Mouse (Mus musculus) 3T3-L1 (cell line): ENCODE measurements around the gene Rbak.
"Not testable (repeated sequence)": the region's sequence is repeated elsewhere in the genome, so short reads cannot be mapped to it uniquely, and the experiment has no call there.

Source experiments
- DNase-seq: peaks from one replicate; pipeline ENCODE4 v3.0.0-alpha.2; 2015; ENCODE audit warnings: low read depth, low spot score

The Rbak gene

GRCm38 (mm10) chr5:143134216-143135010 lies 46.2 kb downstream of the Rbak start:
- not testable (repeated sequence) for DNase-seq

DNA sequence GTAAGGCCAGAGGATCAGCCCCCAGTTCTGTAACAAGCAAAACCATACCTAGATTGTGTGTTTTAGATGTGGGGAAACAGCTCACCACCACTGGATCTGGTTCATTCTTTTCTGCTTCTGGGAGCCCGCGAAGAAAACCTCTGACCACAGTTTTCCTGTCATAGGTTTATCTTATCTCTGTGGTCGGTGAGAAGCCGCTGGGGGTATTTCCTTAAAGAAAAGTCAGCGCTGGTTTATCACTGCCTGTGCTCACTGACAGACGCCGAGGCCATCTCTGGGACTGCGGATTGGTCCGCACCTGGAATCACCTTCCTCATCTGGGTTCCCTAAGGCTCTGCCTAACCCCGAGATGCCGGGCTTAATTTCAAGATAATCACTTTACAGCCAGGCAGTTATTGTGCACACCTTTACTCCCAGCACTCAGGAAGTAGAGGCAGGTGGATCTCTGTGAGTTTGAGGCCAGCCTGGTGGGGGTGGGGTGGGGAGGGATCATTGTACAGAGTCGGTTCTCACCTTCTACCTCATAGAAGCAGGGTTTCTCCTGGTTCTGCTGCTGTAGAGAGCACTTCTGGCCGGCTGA lies 47.5 kb downstream of the Rbak start:
- no peak for DNase-seq

GRCm38 (mm10) chr5:143130342-143130741 lies 50.2 kb downstream of the Rbak start:
- peak; percentile 32 for DNase-seq

GRCm38 (mm10) chr5:143129101-143129500 lies 51.5 kb downstream of the Rbak start:
- DNase-seq, result no peak

DNA sequence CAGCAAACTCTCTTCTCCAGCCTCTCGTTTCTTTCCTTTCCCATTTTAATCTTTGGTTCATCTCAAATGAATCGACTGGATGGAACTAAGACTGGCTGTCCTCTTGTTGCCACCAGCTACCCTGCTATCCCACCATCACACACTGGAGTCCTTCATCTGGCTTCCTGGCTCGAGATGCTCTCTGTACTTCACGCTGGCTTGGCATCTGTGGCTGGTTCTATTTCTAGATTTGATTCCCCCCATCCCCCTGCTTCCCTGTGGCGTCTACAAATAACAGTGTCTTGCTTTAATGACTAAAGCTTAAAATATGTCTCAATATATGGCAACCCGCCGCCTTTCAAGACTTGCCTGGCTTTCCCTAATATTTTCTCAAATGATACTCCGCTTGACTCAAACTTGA lies 52.7 kb downstream of the Rbak start:
- DNase-seq, result no peak

GRCm38 (mm10) chr5:143126908-143127307 lies 53.7 kb downstream of the Rbak start:
- no peak for DNase-seq

DNA sequence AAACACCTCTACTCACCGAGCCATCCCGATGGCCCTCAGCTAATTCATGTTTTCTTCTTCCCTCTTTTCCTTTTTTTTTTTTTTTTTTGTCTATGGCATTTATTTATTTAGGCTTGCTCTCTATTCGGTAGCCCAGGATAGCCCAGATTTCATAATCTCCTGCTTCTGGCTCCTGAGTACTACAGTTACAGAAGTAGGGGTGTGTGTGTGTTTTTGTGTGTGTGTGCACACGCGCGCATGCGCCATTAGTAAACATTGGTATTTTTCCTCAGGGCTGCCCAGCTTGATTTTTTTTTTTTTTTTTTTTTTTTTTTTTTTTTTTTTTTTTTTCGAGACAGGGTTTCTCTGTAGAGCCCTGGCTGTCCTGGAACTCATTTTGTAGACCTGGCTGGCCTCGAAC lies 54.5 kb downstream of the Rbak start:
- DNase-seq, result no peak

DNA sequence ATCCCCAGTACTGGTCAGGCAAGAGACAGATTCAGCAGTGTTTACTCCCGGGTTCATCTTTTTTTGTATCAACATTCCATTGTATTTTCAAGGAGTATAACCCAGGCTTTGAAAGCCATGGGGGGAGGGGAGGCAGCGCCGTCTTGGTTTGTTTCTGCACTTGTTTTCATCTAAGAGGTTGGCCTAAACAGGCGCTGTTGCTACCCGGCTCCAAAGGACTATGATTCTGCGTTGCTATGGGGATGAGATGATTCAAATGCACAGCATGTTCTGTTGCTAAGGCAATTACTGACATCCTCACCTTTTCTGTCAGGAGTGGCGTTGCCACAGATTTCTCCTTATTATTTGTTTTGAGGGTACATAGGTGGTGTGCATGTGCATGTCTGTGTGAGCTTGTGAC lies 55.0 kb downstream of the Rbak start:
- DNase-seq, result no peak

- no peak for DNase-seq
These were observed 55.7 kb downstream of the Rbak start for GRCm38 (mm10) chr5:143124805-143125378.

- DNase-seq, result no peak
These were observed 57.9 kb downstream of the Rbak start for GRCm38 (mm10) chr5:143122673-143123072.
